Mouse (Mus musculus) limb, embryonic 15.5 days (tissue): ENCODE results near the gene 4933400A11Rik. TPM values are rescaled to one million over a fixed set of nuclear protein-coding genes. Genes with fewer than 3 reads are reported as not detected.

Experiments used
- ATAC-seq: fragments of 200-750 bp; cut with Nextera tagmentation; 2 replicates; pipeline ENCODE4 v1.8.0; 2017; ENCODE audit warnings: low read depth, moderate TSS enrichment; ENCODE audit not compliant: insufficient number of reproducible peaks, low FRiP score, low TSS enrichment
- H3K27ac ChIP-seq: fragments of 300-500 bp; sonication (generic); 2 replicates; pipeline ENCODE4 v1.5.1; 2015; ENCODE audit warnings: moderate library complexity, mild to moderate bottlenecking, inconsistent platforms
- H3K27me3 ChIP-seq: fragments of 300-500 bp; sonication (generic); 2 replicates; pipeline ENCODE4 v1.6.1; 2015; ENCODE audit warnings: inconsistent platforms
- H3K36me3 ChIP-seq: fragments of 300-500 bp; sonication (generic); 2 replicates; pipeline ENCODE4 v1.6.1; 2015; ENCODE audit warnings: inconsistent platforms
- H3K4me1 ChIP-seq: fragments of 300-500 bp; sonication (generic); 2 replicates; pipeline ENCODE4 v1.6.1; 2015; ENCODE audit warnings: inconsistent platforms
- H3K4me2 ChIP-seq: fragments of 300-500 bp; sonication (generic); 2 replicates; pipeline ENCODE4 v1.6.1; 2015; ENCODE audit warnings: mild to moderate bottlenecking, inconsistent platforms
- H3K4me3 ChIP-seq: fragments of 300-500 bp; sonication (generic); 2 replicates; pipeline ENCODE4 v1.5.1; 2015; ENCODE audit warnings: mild to moderate bottlenecking, inconsistent platforms
- H3K9ac ChIP-seq: fragments of 300-500 bp; sonication (generic); 2 replicates; pipeline ENCODE4 v1.6.1; 2015; ENCODE audit warnings: inconsistent platforms
- H3K9me3 ChIP-seq: fragments of 300-500 bp; sonication (generic); 2 replicates; pipeline ENCODE4 v1.6.1; 2016; ENCODE audit warnings: inconsistent platforms
- WGBS: fragments of 180-500 bp; shearing (Covaris S2); methylation state at CpG from one replicate; pipeline ENCODE4 v1.1.7; 2015; 5-methylcytosine and 5-hydroxymethylcytosine counted together
- polyA plus RNA-seq: library from polyadenylated mRNA; unstranded; fragments of >200 nt; fragmentation: Nextera tagmentation; extraction: Ambion mirVana; gene quantifications from 2 replicates; pipeline ENCODE4 v1.2.1, GENCODE M21; 2015

Gene 4933400A11Rik
- polyA plus RNA-seq: 0.18 and 0.26 TPM in 2 replicates

- no peaks in the 10 kb centered on the region for H3K36me3 ChIP-seq
- 0 out of 2 replicates have a peak, but pooled peaks cover 2% of the 10 kb centered on the region for H3K27me3 ChIP-seq
- H3K4me1 ChIP-seq: no peaks in the 10 kb centered on the region
- no peaks in the 10 kb centered on the region for H3K9me3 ChIP-seq
- H3K27ac ChIP-seq: no peak within 1 kb of the TSS
- 83% methylated on average over 3 of the region's 3 CpGs for WGBS
- H3K9ac ChIP-seq: no peak within 1 kb of the TSS
- H3K4me3 ChIP-seq: no peak within 1 kb of the TSS
- no peak for ATAC-seq
- no peak within 1 kb of the TSS for H3K4me2 ChIP-seq
Measured at GRCm38 (mm10) chrX:169779535-169779934, at the start of gene 4933400A11Rik. Gene 4933400A11Rik (minus strand): TSS chrX:169779635.

GRCm38 (mm10) chrX:169828136-169828535, 48.7 kb upstream of the 4933400A11Rik start:
- WGBS: 50% methylated on average over 5 of the region's 5 CpGs
- Histone ChIP-seq H3K36me3 (no peaks in the 10 kb centered on the region), H3K27ac (no peak overlapping the region), H3K27me3 (0 out of 2 replicates have a peak, but pooled peaks cover 3% of the 10 kb centered on the region), H3K9ac (no peak overlapping the region), H3K9me3 (no peaks in the 10 kb centered on the region), H3K4me2 (no peak overlapping the region), H3K4me1 (no peaks in the 10 kb centered on the region), H3K4me3 (no peak overlapping the region)
- no peak for ATAC-seq

- WGBS: 33% methylated on average over 7 of the region's 7 CpGs
- H3K27ac ChIP-seq: no peak overlapping the region
- H3K36me3 ChIP-seq: no peaks in the 10 kb centered on the region
- H3K9me3 ChIP-seq: no peaks in the 10 kb centered on the region
- H3K4me3 ChIP-seq: no peak overlapping the region
- ATAC-seq: no peak
- H3K4me2 ChIP-seq: no peak overlapping the region
- no peak overlapping the region for H3K9ac ChIP-seq
- no peaks in the 10 kb centered on the region for H3K4me1 ChIP-seq
- H3K27me3 ChIP-seq: 0 out of 2 replicates have a peak, but pooled peaks cover 3% of the 10 kb centered on the region
Measured at GRCm38 (mm10) chrX:169827720-169828119, 48.3 kb upstream of the 4933400A11Rik start.

- ATAC-seq: no peak
- 60% methylated on average over 10 of the region's 10 CpGs for WGBS
- H3K27me3 ChIP-seq: 0 out of 2 replicates have a peak, but pooled peaks cover 3% of the 10 kb centered on the region
- H3K4me3 ChIP-seq: no peak overlapping the region
- no peaks in the 10 kb centered on the region for H3K4me1 ChIP-seq
- H3K9me3 ChIP-seq: no peaks in the 10 kb centered on the region
- H3K27ac ChIP-seq: no peak overlapping the region
- no peak overlapping the region for H3K9ac ChIP-seq
- no peaks in the 10 kb centered on the region for H3K36me3 ChIP-seq
- H3K4me2 ChIP-seq: no peak overlapping the region
Measured at GRCm38 (mm10) chrX:169826947-169827346, 47.5 kb upstream of the 4933400A11Rik start.

GRCm38 (mm10) chrX:169813673-169814072, 34.2 kb upstream of the 4933400A11Rik start:
- WGBS: 36% methylated on average over 1 of the region's 1 CpGs
- no peak overlapping the region for H3K4me3 ChIP-seq
- H3K4me1 ChIP-seq: no peaks in the 10 kb centered on the region
- no peak for ATAC-seq
- H3K27ac ChIP-seq: no peak overlapping the region
- no peak overlapping the region for H3K9ac ChIP-seq
- H3K27me3 ChIP-seq: 0 out of 2 replicates have a peak, but pooled peaks cover 2% of the 10 kb centered on the region
- H3K9me3 ChIP-seq: no peaks in the 10 kb centered on the region
- no peaks in the 10 kb centered on the region for H3K36me3 ChIP-seq
- H3K4me2 ChIP-seq: no peak overlapping the region

GRCm38 (mm10) chrX:169811783-169812182, 32.3 kb upstream of the 4933400A11Rik start:
- no peak overlapping the region for H3K27ac ChIP-seq
- no peaks in the 10 kb centered on the region for H3K4me1 ChIP-seq
- H3K4me2 ChIP-seq: no peak overlapping the region
- H3K4me3 ChIP-seq: no peak overlapping the region
- WGBS: 81% methylated on average over 2 of the region's 2 CpGs
- no peaks in the 10 kb centered on the region for H3K36me3 ChIP-seq
- H3K27me3 ChIP-seq: 0 out of 2 replicates have a peak, but pooled peaks cover 2% of the 10 kb centered on the region
- no peaks in the 10 kb centered on the region for H3K9me3 ChIP-seq
- no peak overlapping the region for H3K9ac ChIP-seq
- ATAC-seq: no peak

GRCm38 (mm10) chrX:169811318-169811717, 31.9 kb upstream of the 4933400A11Rik start:
- no peaks in the 10 kb centered on the region for H3K9me3 ChIP-seq
- H3K4me3 ChIP-seq: no peak overlapping the region
- no peaks in the 10 kb centered on the region for H3K4me1 ChIP-seq
- no peak overlapping the region for H3K27ac ChIP-seq
- no peaks in the 10 kb centered on the region for H3K36me3 ChIP-seq
- no peak for ATAC-seq
- no peak overlapping the region for H3K9ac ChIP-seq
- 0 out of 2 replicates have a peak, but pooled peaks cover 2% of the 10 kb centered on the region for H3K27me3 ChIP-seq
- no peak overlapping the region for H3K4me2 ChIP-seq
- WGBS: 57% methylated on average over 5 of the region's 5 CpGs

- ATAC-seq: no peak
- H3K27me3 ChIP-seq: no peaks in the 10 kb centered on the region
- 83% methylated on average over 3 of the region's 3 CpGs for WGBS
Measured at GRCm38 (mm10) chrX:169807744-169808143, 28.3 kb upstream of the 4933400A11Rik start.

GRCm38 (mm10) chrX:169805791-169806190, 26.4 kb upstream of the 4933400A11Rik start:
- no peak for ATAC-seq
- Histone ChIP-seq H3K36me3 (no peaks in the 10 kb centered on the region), H3K9ac (no peak overlapping the region), H3K4me2 (no peak overlapping the region), H3K4me3 (no peak overlapping the region), H3K4me1 (no peaks in the 10 kb centered on the region), H3K27ac (no peak overlapping the region), H3K27me3 (no peaks in the 10 kb centered on the region), H3K9me3 (no peaks in the 10 kb centered on the region)
- 55% methylated on average over 5 of the region's 5 CpGs for WGBS

More at GRCm38 (mm10) chrX:169807744-169808143, 28.3 kb upstream of the 4933400A11Rik start:
- no peak overlapping the region for H3K4me2 ChIP-seq
- no peaks in the 10 kb centered on the region for H3K36me3 ChIP-seq
- no peak overlapping the region for H3K4me3 ChIP-seq
- no peak overlapping the region for H3K9ac ChIP-seq
- H3K27ac ChIP-seq: no peak overlapping the region
- H3K4me1 ChIP-seq: no peaks in the 10 kb centered on the region
- H3K9me3 ChIP-seq: no peaks in the 10 kb centered on the region

- no peaks in the 10 kb centered on the region for H3K27me3 ChIP-seq
- H3K27ac ChIP-seq: no peak overlapping the region
- no peaks in the 10 kb centered on the region for H3K36me3 ChIP-seq
- WGBS: 40% methylated on average over 4 of the region's 4 CpGs
- ATAC-seq: no peak
- H3K4me3 ChIP-seq: no peak overlapping the region
- no peak overlapping the region for H3K9ac ChIP-seq
- no peaks in the 10 kb centered on the region for H3K9me3 ChIP-seq
- H3K4me1 ChIP-seq: no peaks in the 10 kb centered on the region
- no peak overlapping the region for H3K4me2 ChIP-seq
Measured at GRCm38 (mm10) chrX:169800238-169800637, 20.8 kb upstream of the 4933400A11Rik start.

GRCm38 (mm10) chrX:169798987-169799680, 19.7 kb upstream of the 4933400A11Rik start:
- Histone ChIP-seq H3K27me3 (no peaks in the 10 kb centered on the region), H3K4me3 (peak overlapping the region; percentile 27), H3K9ac (no peak overlapping the region), H3K9me3 (no peaks in the 10 kb centered on the region), H3K4me2 (no peak overlapping the region), H3K4me1 (no peaks in the 10 kb centered on the region), H3K36me3 (no peaks in the 10 kb centered on the region), H3K27ac (no peak overlapping the region)
- no peak for ATAC-seq
- 8% methylated on average over 11 of the region's 11 CpGs for WGBS

- Histone ChIP-seq H3K4me1 (no peaks in the 10 kb centered on the region), H3K4me3 (no peak overlapping the region), H3K27me3 (no peaks in the 10 kb centered on the region), H3K9ac (no peak overlapping the region), H3K27ac (no peak overlapping the region), H3K9me3 (no peaks in the 10 kb centered on the region), H3K36me3 (no peaks in the 10 kb centered on the region), H3K4me2 (no peak overlapping the region)
- WGBS: 58% methylated on average over 3 of the region's 3 CpGs
- ATAC-seq: no peak
Measured at GRCm38 (mm10) chrX:169797148-169797547, 17.7 kb upstream of the 4933400A11Rik start.
